Mouse (Mus musculus) forebrain, embryonic 16.5 days (tissue): ENCODE data around the gene Sobp. TPM values are rescaled to one million over a fixed set of nuclear protein-coding genes. Genes with fewer than 3 reads are reported as not detected.

ENCODE experiments used
- ATAC-seq: fragments of 200-750 bp; cut with Nextera tagmentation; 2 replicates; pipeline ENCODE4 v1.8.0; 2017; ENCODE audit warnings: mild to moderate bottlenecking, moderate library complexity
- H3K27ac ChIP-seq: fragments of 300-500 bp; sonication (generic); 2 replicates; pipeline ENCODE4 v1.5.1; 2014; ENCODE audit warnings: low read length, control low read depth
- H3K27me3 ChIP-seq: fragments of 300-500 bp; sonication (generic); replicated peaks from 2 replicates; pipeline ENCODE4 v1.6.1; 2014; ENCODE audit warnings: low read length; ENCODE audit not compliant: control insufficient read depth, insufficient read depth
- H3K36me3 ChIP-seq: fragments of 300-500 bp; sonication (generic); 2 replicates; pipeline ENCODE4 v1.6.1; 2014; ENCODE audit not compliant: control insufficient read depth, insufficient read depth
- H3K4me1 ChIP-seq: fragments of 300-500 bp; sonication (generic); replicated peaks from 2 replicates; pipeline ENCODE4 v1.6.1; 2014; ENCODE audit warnings: low read length; ENCODE audit not compliant: control insufficient read depth, insufficient read depth
- H3K4me2 ChIP-seq: fragments of 300-500 bp; sonication (generic); 2 replicates; pipeline ENCODE4 v1.6.1; 2014; ENCODE audit warnings: mild to moderate bottlenecking, low read length, control low read depth
- H3K4me3 ChIP-seq: fragments of 300-500 bp; sonication (generic); replicated peaks from 2 replicates; pipeline ENCODE4 v1.5.1; 2014; ENCODE audit warnings: mild to moderate bottlenecking, low read length, control low read depth
- H3K9ac ChIP-seq: fragments of 300-500 bp; sonication (generic); replicated peaks from 2 replicates; pipeline ENCODE4 v1.6.1; 2014; ENCODE audit warnings: low read depth, low read length, control low read depth
- H3K9me3 ChIP-seq: fragments of 300-500 bp; sonication (generic); 2 replicates; pipeline ENCODE4 v1.6.1; 2016; ENCODE audit warnings: low read length; ENCODE audit not compliant: control insufficient read depth
- WGBS: fragments of 180-500 bp; shearing (Covaris S2); extraction: QIAGEN DNeasy Blood & Tissue Kit; methylation state at CpG from one replicate; pipeline ENCODE4 v1.1.7; 2014; 5-methylcytosine and 5-hydroxymethylcytosine counted together
- polyA plus RNA-seq: library from polyadenylated mRNA; unstranded; fragments of >200 nt; fragmentation: Nextera tagmentation; extraction: Ambion mirVana; gene quantifications from 2 replicates; pipeline ENCODE4 v1.2.1, GENCODE M21; 2015

The Sobp gene
- polyA plus RNA-seq, 1 experiment from 2014 or later, result 15.1 TPM

- Histone ChIP-seq H3K4me2 (no peak overlapping the region), H3K27me3 (no peaks in the 10 kb centered on the region), H3K4me1 (peaks cover 7% of the 10 kb centered on the region), H3K36me3 (no peaks in the 10 kb centered on the region), H3K9me3 (peaks cover 4% of the 10 kb centered on the region; the same call in 1 of the 2 replicates), H3K4me3 (no peak overlapping the region), H3K27ac (no peak overlapping the region), H3K9ac (no peak overlapping the region)
- no peak for ATAC-seq
- WGBS, result 89% methylated on average over 11 of the region's 11 CpGs
Observed at GRCm38 (mm10) chr10:43134027-43134426, 40.3 kb downstream of the Sobp start.

DNA sequence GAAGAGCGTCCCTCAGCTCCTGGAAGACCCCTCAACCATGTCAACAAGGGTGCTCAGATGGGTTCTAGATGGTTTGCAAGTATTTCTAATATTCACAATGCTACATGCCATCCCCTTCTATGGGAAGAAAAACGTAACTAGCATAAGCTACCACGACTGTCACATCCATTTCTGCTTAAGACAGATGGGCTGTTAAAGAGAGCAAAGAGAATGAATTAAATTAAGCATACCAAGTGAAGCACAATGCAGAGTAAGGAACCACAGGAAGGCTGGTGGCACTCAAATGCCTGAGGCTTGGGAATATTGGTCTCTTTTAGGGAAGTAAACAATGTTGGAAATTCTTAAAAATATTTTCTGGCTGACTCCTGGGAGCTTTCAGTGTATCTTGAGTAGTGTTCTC, 45.6 kb downstream of the Sobp start:
- Histone ChIP-seq H3K9ac (no peak overlapping the region), H3K4me2 (no peak overlapping the region), H3K9me3 (no peaks in the 10 kb centered on the region), H3K36me3 (no peaks in the 10 kb centered on the region), H3K4me1 (peaks cover 12% of the 10 kb centered on the region), H3K27ac (peak overlapping the region; percentile 17; the same call in 1 of the 2 replicates), H3K4me3 (no peak overlapping the region), H3K27me3 (no peaks in the 10 kb centered on the region)
- 57% methylated on average over 3 of the region's 3 CpGs for WGBS
- ATAC-seq, result peak; percentile 66

DNA sequence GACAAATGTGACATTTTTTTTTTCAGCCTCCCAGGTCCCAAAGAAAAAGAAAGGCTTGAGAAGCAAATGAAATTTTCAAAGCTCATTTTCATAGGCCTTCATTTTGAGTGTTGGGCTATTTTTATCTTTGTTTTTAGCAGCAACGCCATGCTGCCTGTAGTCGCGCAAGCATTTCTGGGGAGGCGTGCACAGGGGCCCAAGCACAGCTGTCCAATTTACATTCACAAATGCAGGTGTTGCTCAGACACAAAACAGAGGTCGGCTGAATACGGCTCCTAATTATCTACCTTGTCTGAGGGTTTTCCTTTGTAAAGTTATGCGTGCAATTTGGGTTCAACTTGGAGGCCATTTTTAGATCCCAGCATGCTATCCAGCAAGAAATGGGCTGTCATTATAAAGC, 49.8 kb downstream of the Sobp start:
- H3K4me1 ChIP-seq, result peaks cover 16% of the 10 kb centered on the region

DNA sequence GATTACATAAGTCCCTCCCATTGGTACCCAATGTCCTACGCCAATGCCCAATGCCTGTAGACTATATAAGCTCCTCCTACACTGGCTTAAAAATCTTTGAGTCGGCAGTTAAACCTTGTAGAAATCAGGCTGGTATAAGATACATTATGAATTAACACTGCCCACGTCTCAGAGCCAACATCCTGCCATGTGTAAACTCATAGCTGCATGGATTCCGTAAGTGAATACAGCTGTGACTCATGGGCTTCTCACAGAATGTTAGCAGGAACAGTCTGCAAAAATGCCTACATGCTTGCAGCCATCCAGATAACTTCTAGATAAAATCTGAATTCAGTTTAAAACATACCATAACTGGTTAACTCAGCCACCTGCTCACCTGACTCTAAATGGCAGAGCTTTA, 50.2 kb downstream of the Sobp start:
- peaks cover 16% of the 10 kb centered on the region for H3K4me1 ChIP-seq
- no peak overlapping the region for H3K4me2 ChIP-seq
- H3K27me3 ChIP-seq, result no peaks in the 10 kb centered on the region
- no peak overlapping the region; the same call in 1 of the 2 replicates for H3K27ac ChIP-seq
- no peak for ATAC-seq
- WGBS, result 84% methylated on average over 4 of the region's 4 CpGs
- no peak overlapping the region for H3K4me3 ChIP-seq
- H3K9ac ChIP-seq, result no peak overlapping the region
- H3K9me3 ChIP-seq, result no peaks in the 10 kb centered on the region
- H3K36me3 ChIP-seq, result no peaks in the 10 kb centered on the region

More for the DNA sequence above, 49.8 kb downstream of the Sobp start:
- Histone ChIP-seq H3K27ac (no peak overlapping the region; the same call in 1 of the 2 replicates), H3K27me3 (no peaks in the 10 kb centered on the region), H3K4me3 (no peak overlapping the region), H3K36me3 (no peaks in the 10 kb centered on the region), H3K9ac (no peak overlapping the region), H3K4me2 (no peak overlapping the region), H3K9me3 (no peaks in the 10 kb centered on the region)
- ATAC-seq, result no peak
- WGBS, result 23% methylated on average over 7 of the region's 7 CpGs

DNA sequence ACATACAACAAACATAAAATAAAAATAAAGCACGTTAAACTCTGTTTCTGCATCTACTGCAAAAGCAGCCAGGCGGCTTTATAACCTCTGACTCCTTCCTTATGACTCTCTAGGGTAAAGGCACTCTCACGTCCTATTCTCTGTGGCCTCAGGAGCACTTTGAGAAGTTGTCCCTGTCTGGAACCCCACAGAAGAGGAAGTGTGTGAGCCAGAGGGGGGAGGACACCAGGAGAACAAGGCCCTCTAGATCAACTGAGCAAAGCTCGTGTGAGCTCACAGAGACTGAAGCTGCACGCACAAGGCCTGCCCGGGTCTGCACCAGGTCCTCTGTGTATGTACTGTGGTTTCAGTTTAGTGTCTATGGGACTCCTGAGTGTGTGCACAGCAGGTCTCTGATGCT, 50.9 kb downstream of the Sobp start:
- H3K36me3 ChIP-seq, result no peaks in the 10 kb centered on the region
- no peak overlapping the region for H3K4me3 ChIP-seq
- no peak for ATAC-seq
- WGBS, result 94% methylated on average over 6 of the region's 6 CpGs
- no peak overlapping the region for H3K4me2 ChIP-seq
- H3K27ac ChIP-seq, result no peak overlapping the region
- no peaks in the 10 kb centered on the region for H3K9me3 ChIP-seq
- H3K9ac ChIP-seq, result no peak overlapping the region
- peaks cover 9% of the 10 kb centered on the region for H3K4me1 ChIP-seq
- H3K27me3 ChIP-seq, result no peaks in the 10 kb centered on the region

DNA sequence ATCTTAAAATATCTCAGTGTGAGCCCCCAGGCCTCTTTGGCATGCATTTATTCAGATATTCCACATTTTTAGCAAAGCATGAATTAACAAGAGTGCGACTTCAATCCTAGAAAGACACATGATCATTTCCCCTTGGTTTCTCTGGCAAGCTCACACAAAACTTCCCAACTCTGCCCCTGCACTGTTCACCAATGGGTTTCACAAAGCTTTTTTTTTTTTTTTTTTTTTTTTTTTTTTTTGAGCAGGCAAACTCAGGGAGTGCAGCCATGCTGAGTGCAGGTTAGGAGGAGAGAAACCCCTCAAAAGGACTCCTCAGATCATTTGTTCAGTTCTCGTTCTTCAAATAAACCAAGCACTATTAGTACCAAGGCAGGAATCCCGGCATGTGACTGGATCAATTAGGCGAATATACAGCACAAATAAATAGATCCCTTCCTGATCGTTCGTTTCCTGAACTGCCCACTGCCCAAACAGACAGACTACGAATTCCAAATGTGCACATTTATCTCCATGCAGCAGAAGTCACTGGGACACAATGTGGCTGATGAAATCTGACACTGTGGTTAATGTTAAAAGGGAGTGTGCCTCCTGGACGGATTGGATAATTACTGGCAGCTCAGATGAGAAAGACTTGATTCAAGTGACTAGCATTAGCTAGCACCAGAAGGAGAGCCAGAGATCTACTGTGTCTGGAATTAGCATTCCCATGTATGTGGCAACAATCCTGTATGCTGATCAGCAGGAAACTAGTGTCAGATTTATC, 53.5 kb downstream of the Sobp start:
- no peak overlapping the region for H3K9ac ChIP-seq
- WGBS, result 23% methylated on average over 8 of the region's 8 CpGs
- H3K4me1 ChIP-seq, result peaks cover 10% of the 10 kb centered on the region
- no peak for ATAC-seq
- no peaks in the 10 kb centered on the region for H3K27me3 ChIP-seq
- no peaks in the 10 kb centered on the region for H3K9me3 ChIP-seq
- no peaks in the 10 kb centered on the region for H3K36me3 ChIP-seq
- no peak overlapping the region for H3K27ac ChIP-seq
- no peak overlapping the region for H3K4me2 ChIP-seq
- no peak overlapping the region for H3K4me3 ChIP-seq

- Histone ChIP-seq H3K27ac (no peak overlapping the region), H3K9me3 (no peaks in the 10 kb centered on the region), H3K27me3 (no peaks in the 10 kb centered on the region), H3K4me1 (peaks cover 26% of the 10 kb centered on the region), H3K36me3 (no peaks in the 10 kb centered on the region), H3K4me3 (no peak overlapping the region), H3K4me2 (no peak overlapping the region), H3K9ac (no peak overlapping the region)
- WGBS, result 60% methylated on average over 3 of the region's 3 CpGs
- no peak for ATAC-seq
Observed at GRCm38 (mm10) chr10:43116083-43116927, 58.0 kb downstream of the Sobp start.

DNA sequence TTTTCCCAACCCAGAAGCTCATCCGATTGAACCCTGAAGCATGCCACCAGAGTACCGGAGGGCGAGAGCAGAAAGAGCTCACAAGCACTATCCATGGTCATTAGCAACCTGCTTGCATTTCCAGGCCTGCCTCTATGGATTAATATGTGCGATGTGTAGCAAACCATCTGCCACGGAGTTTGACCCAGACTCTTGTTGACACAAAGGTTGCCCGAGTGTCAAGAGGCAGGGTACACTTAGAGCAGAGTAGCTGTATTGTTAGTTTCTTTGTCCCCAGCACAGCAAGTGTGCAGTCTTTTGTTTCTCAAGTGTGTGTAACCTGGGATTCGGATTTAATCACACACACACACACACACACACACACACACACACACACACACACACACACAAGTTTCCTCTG, 62.0 kb downstream of the Sobp start:
- no peak; the same call in 1 of the 2 replicates for ATAC-seq

GRCm38 (mm10) chr10:43106616-43107015, 67.7 kb downstream of the Sobp start:
- H3K36me3 ChIP-seq, result no peaks in the 10 kb centered on the region
- 33% methylated on average over 8 of the region's 8 CpGs for WGBS
- no peaks in the 10 kb centered on the region for H3K9me3 ChIP-seq
- no peaks in the 10 kb centered on the region for H3K27me3 ChIP-seq
- H3K27ac ChIP-seq, result peak overlapping the region; percentile 13
- no peak for ATAC-seq
- no peak overlapping the region for H3K4me2 ChIP-seq
- H3K4me3 ChIP-seq, result no peak overlapping the region
- H3K9ac ChIP-seq, result no peak overlapping the region
- peaks cover 30% of the 10 kb centered on the region for H3K4me1 ChIP-seq

More for the DNA sequence above, 62.0 kb downstream of the Sobp start:
- H3K9ac ChIP-seq, result no peak overlapping the region
- WGBS, result 52% methylated on average over 7 of the region's 7 CpGs
- H3K9me3 ChIP-seq, result no peaks in the 10 kb centered on the region
- H3K36me3 ChIP-seq, result no peaks in the 10 kb centered on the region
- no peaks in the 10 kb centered on the region for H3K27me3 ChIP-seq
- H3K27ac ChIP-seq, result no peak overlapping the region
- H3K4me3 ChIP-seq, result no peak overlapping the region
- no peak overlapping the region for H3K4me2 ChIP-seq
- H3K4me1 ChIP-seq, result peaks cover 22% of the 10 kb centered on the region
